Mouse (Mus musculus) embryo, embryonic 11 days (tissue): ENCODE measurements at regions not wholly inside any gene's neighbourhood (a gene's known extent, or its start where the extent isn't known, plus 50 kb on each side); places are given as distances from the start of the nearest gene placed in this dataset.

Experiments
- DNase-seq: peaks from one replicate; pipeline ENCODE4 v3.0.0-alpha.2; 2015

DNA sequence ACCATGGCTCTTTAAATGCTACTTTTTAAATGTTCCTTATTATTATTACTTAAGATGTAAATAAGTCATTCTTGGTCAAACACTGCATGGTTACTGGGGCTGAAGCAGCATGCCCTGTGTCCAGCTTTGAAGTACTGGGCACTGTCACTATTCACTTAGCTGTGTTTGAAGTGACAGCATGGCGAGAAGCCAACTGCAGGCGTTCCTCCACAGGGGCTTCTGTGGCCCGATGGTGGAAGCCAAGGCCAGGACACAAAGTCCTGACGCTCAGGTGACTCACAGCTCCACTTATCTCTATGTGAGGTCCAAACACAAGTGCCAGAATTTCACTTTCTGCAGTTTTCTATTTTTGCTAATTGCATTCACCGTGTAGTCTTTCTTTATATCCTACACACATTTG, 65.3 kb downstream of the Cdca7 start:
- DNase-seq, result no peak

DNA sequence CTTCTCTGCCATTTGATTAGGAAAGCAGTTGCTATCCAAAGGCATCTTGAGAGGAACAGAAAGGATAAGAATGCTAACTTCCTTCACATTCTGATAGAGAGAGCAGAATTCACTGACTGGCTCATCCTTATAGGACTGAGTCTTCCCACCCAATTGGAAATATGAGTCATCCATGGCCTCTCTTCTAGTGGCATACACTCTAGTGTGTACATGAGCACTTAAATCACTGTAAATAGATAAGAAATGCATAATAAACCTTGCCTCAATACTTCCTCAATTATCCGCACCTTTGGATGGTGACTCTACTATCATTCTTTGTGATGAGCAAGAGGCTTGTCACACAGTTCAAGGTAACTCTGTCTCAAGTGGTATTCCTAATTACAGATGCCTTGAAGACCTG, 69.5 kb downstream of the Cdca7 start:
- DNase-seq, result no peak

DNA sequence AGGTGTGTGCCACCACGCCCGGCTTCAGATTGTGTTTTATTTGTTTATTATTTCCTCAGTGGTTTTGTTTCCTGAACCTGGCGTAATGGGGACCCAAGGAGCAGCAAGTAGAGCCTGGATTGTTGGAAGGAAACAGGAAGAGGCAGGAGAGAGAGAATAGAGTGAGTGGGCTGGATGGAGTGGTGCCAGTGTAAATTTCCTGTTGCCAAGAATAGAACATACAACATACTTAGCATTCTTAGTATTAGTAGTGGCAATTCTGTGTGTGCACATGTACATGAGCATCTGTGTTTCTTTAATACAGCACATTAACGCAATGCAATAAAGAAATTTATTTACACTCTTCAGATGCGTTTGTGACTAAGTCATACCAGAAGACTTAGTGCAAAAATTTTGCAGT, 70.5 kb downstream of the Cdca7 start:
- DNase-seq, result no peak

DNA sequence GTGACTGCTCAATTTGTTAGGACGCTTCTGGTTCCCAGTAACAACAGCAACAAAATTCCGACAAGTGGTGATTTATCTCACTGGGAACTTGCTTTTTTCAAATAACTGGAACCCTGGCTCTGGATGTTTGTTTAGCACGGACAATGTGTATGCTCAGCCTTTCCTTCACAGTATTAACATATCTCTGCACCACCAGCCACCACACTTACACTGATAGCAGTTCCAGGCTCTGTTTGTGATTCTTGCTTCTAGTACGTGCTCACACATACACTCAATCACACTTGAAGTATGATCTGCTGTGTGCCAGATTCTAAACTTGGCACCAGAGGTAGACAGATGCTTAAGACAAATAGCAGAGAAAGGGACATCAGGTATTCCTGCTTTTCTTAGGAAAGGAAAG, 71.0 kb downstream of the Cdca7 start:
- no peak for DNase-seq

- DNase-seq, result no peak
These were observed 75.3 kb downstream of the Cdca7 start for GRCm38 (mm10) chr2:72551268-72551667.

- no peak for DNase-seq
These were observed 78.6 kb downstream of the Cdca7 start for GRCm38 (mm10) chr2:72554603-72555002.

DNA sequence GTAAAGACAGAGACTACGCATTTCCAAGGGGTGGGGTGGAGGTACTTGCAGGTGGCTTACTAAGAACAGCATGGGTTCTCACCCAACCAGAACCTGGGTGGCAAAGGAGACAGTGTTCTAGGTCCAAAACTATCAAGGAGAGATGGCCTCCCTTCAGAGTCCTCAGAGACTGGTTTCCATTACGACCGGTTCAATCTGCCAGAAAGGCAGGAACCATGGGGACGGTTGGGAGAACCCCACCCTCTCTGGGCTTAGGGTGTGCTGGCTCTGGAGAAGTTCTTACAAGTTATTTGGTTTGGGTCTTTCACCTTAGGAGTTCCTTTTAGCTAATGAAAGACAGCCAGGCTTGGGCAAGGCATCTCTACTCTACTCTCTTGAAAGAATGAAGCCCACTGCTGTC, 79.2 kb downstream of the Cdca7 start:
- DNase-seq, result no peak

- no peak for DNase-seq
These were observed 79.6 kb downstream of the Cdca7 start for GRCm38 (mm10) chr2:72555556-72555955.

DNA sequence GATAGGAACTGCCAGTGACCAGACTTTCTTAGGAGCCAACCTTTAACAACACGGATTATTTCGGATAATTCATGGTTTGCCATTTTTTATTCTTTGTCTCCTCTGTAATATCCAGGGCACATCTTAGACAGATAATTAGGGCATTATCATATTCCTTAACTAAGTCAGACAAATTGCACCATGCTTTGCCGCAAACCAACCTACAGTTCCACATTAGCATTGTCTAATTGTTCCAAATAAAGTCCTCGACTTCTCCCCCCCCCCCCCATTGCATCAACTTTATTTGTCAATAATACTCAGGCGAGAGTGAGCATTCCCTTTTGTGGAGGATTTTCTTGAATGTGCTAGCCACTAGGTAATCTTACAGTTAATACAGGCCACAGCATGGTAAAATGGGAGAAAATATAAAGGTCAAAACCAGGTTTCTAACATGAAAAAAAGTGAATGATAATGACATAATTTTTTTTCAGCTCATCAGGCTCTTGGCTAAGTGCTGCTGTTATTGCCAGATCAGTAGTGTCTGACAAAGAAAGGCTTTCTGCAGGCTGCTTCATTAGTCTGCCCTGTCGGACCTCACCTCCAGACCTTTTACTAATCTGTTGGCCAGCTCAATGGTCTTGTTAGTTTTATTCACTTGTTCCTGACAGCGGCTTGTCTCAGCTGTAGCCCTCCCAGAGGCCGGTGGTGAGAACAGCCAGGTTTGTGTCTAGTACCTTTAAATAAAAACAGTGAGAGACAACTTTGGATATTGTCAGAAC, 80.3 kb downstream of the Cdca7 start:
- peak; percentile 24 for DNase-seq

GRCm38 (mm10) chr2:72557161-72557560, 81.2 kb downstream of the Cdca7 start:
- no peak for DNase-seq

- peak; percentile 45 for DNase-seq
These were observed 81.8 kb downstream of the Cdca7 start for GRCm38 (mm10) chr2:72557565-72558260.

- DNase-seq, result no peak
These were observed 85.4 kb downstream of the Cdca7 start for GRCm38 (mm10) chr2:72561383-72561782.

DNA sequence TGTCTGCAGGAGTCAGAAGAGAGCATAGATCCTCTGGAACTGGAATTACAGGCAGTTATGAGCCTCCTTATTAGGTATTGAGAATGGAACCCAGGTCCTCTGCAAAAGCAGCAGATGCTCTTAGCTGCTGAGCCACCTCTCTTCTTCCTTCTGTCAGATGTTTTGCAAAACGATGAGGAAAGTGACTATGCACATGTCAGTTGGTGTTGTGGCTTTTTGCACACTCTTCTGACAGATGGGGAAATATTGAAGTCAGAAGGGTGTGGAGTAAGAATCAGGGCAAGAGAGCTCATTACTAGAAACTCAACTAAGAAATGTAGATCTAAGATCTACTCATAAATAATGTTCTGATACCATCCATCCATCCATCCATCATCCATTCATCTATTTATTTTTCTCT, 102.4 kb downstream of the Cdca7 start:
- DNase-seq, result no peak

DNA sequence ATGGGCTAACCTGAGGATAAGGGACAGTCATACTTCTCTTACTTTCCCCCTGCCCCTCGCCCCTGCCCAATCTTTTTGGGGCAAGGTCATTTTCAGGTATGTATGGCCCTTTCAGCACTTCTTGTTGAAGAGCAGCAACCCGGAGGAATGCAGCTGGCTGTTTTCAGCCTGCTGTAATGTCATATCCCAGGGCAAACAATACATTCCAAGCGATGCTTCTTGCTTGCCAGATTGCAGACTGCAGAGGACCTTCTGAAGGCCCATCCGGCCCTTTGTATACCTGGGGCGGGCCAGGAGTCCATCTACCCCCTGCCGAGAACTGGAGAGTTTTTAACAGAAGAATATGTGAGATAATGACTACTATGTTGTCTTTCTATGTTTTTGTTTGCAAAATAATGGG, 105.2 kb downstream of the Cdca7 start:
- DNase-seq, result no peak

GRCm38 (mm10) chr2:72588814-72589213, 112.9 kb downstream of the Cdca7 start:
- DNase-seq, result no peak

DNA sequence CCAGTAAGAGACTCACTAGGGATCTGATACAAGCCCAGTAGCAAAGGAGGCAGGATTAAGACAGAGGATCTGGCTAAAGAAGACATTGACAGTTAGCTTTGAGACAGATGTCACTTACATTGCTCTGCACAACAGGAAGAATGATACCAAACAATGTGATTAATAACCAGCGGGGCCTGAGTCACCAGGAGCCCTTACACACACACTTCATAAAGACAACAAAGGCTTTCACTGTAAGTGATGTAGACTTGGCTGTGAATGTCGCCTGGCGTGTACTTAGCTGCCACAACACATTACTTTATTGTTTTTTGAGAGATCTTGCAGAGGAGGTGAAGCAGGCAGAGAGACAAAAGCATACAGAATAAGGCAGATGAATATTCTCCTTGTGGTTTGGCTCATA, 116.1 kb downstream of the Cdca7 start:
- DNase-seq, result no peak

DNA sequence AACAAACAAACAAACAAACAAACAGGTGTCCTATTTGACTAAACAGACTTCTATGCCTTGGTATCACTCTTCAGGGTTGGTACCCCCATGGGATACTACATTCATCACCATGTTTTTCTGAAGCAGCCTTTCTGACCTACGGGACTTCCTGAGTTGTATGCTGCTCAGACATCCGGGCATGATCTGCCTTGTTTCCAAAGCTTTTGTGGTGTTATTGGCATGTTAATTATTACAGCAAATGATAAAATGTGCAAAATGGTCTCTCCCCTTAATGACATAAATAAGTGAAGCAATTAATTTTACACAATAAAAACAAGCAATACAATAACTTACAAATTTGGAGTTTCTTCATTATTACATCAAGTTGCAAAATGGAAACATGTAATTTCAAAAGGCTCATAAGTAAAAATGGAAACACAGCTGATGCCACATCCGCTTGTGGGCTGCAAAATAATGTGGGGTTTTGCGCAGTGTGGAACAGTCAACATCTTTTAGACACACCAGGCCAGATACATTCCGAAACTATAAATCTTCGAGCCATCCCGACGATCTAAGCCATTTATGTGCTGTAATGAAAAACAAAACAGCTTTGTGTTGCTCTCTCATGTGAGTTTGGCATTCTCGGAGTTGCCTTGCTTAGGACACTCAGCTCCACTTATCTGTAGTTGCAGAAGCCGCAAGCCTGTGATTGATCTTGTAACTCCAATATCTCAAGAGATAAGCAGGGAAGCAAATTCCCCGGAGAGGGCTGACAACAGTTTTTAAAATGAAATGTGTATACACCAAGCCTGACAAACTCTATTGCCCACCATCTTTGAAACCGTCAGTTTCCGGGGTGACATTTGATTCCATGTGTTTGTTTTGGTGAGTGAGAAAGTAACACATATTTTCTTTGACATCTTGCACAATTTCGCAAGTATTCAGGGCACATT, 121.3 kb downstream of the Cdca7 start:
- no peak for DNase-seq

DNA sequence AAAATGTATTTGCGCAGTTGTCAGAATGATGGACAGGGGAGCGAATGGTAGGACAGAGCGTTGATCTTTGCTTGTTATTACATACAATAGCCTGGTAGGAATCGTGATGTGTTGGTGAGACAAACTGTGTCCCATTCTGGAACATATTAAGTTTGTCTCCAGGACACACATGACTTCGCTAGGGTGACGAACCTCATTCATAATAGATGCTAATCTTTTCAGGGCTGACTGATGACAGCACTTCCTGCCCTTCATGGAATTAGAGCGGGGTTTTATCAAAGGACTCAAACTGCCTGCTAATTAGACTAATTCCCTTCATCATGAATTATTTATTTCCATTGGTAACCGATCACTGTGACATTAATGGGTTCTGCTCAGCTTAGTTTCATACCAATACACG, 122.0 kb downstream of the Cdca7 start:
- no peak for DNase-seq

GRCm38 (mm10) chr2:72600723-72601122, 124.8 kb downstream of the Cdca7 start:
- DNase-seq, result no peak

DNA sequence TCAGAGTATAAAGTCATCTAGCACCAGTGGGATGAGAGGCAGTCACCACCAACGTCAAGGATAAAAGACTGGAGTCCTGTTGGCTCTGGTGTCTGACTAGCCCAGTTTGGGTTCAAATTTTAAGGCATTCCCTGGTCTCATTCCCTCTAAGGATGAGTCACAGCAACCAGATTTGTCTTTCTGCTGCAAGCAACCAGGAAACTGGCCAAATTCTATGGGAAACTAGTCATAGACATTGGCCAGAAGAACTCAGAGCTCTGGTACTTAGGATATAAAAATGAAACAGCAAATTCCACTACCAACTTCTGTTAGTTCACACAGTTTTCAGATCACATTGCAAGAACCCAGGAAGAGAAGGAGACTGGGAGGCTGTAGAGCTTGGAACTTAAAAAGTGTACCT, 126.2 kb downstream of the Cdca7 start:
- DNase-seq, result no peak

- no peak for DNase-seq
These were observed 136.3 kb downstream of the Cdca7 start for GRCm38 (mm10) chr2:72612221-72612620.

- DNase-seq, result no peak
These were observed 138.3 kb downstream of the Cdca7 start for GRCm38 (mm10) chr2:72614256-72614655.

DNA sequence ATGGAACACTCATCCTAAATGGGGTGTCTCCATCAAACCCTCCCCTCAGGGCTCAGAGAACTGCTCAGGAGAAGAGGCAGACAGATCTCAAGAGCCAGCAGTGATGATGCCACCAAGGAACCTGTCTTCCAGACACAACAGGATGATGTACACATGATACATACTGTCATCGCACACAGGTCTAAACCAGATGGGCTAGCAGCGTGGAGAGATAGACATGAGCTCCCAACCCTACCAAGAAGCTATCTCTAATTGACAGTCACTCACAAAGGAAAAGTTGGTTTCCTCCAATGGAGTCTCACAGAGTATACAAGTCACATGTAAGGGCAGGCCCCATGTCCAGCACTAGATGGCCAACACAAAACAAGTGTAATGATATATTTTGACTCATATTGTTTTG, 139.9 kb downstream of the Cdca7 start:
- no peak for DNase-seq

- no peak for DNase-seq
These were observed 140.5 kb downstream of the Cdca7 start for GRCm38 (mm10) chr2:72616412-72616811.
